Mouse (Mus musculus) layer of hippocampus, postnatal 10 days (tissue): ENCODE measurements around the gene Dnah11. TPM values are rescaled to one million over a fixed set of nuclear protein-coding genes. Genes with fewer than 3 reads are reported as not detected.
A peak's percentile ranks its signal among the peaks of the same experiment; 100 is the strongest.
"Not testable (repeated sequence)": the region's sequence is repeated elsewhere in the genome, so short reads cannot be mapped to it uniquely, and the experiment has no call there.

Source experiments
- DNase-seq, 2 experiments: peaks; one replicate each; pipeline ENCODE4 v3.0.0; 2021; ENCODE audit warnings: low spot score in 2 of 2
- total RNA-seq, 2 experiments: library from RNA; stranded (reverse); gene quantifications; 2 replicates each; pipeline ENCODE4 v1.2.3; 2021

Gene Dnah11
- total RNA-seq, 2 experiments from 2014 or later: 2.3 to 2.9 TPM

- DNase-seq: peak in 1 of 2 experiments; percentile 28
These were observed 209.6 kb downstream of the Dnah11 start for GRCm38 (mm10) chr12:117989018-117989828.

GRCm38 (mm10) chr12:117980315-117980714 is 218.5 kb downstream of the Dnah11 start:
- DNase-seq: no peak

- DNase-seq: no peak
These were observed 225.1 kb downstream of the Dnah11 start for GRCm38 (mm10) chr12:117973712-117974111.

GRCm38 (mm10) chr12:117962698-117963097 is 236.1 kb downstream of the Dnah11 start:
- DNase-seq: no peak

GRCm38 (mm10) chr12:117959213-117959612 is 239.6 kb downstream of the Dnah11 start:
- DNase-seq: no peak

- DNase-seq: no peak
These were observed 251.8 kb downstream of the Dnah11 start for GRCm38 (mm10) chr12:117946823-117947704.

- no peak for DNase-seq
These were observed 256.9 kb downstream of the Dnah11 start for GRCm38 (mm10) chr12:117941947-117942346.

- no peak for DNase-seq
These were observed 260.6 kb downstream of the Dnah11 start for GRCm38 (mm10) chr12:117938214-117938613.

GRCm38 (mm10) chr12:117932026-117932425 is 266.8 kb downstream of the Dnah11 start:
- no peak for DNase-seq

GRCm38 (mm10) chr12:117929768-117930167 is 269.1 kb downstream of the Dnah11 start:
- DNase-seq: no peak

GRCm38 (mm10) chr12:117915826-117916588 is 282.8 kb downstream of the Dnah11 start:
- DNase-seq: no peak

- DNase-seq: no peak
These were observed 284.1 kb downstream of the Dnah11 start for GRCm38 (mm10) chr12:117914613-117915245.

- DNase-seq: no peak
These were observed 287.4 kb downstream of the Dnah11 start for GRCm38 (mm10) chr12:117911396-117911795.

GRCm38 (mm10) chr12:117905232-117905840 is 293.5 kb downstream of the Dnah11 start:
- peak in 1 of 2 experiments; percentile 13 for DNase-seq

GRCm38 (mm10) chr12:117903671-117904070 is 295.2 kb downstream of the Dnah11 start:
- no peak for DNase-seq

- not testable (repeated sequence) for DNase-seq
These were observed 297.5 kb downstream of the Dnah11 start for GRCm38 (mm10) chr12:117901352-117901751.

- not testable (repeated sequence) for DNase-seq
These were observed 298.0 kb downstream of the Dnah11 start for GRCm38 (mm10) chr12:117900798-117901197.

- DNase-seq: no peak
These were observed 311.4 kb downstream of the Dnah11 start for GRCm38 (mm10) chr12:117887422-117887821.

- DNase-seq: no peak
These were observed 314.2 kb downstream of the Dnah11 start for GRCm38 (mm10) chr12:117884627-117885026.

- no peak for DNase-seq
These were observed 320.5 kb downstream of the Dnah11 start for GRCm38 (mm10) chr12:117878341-117878740.
